In the genomic region with DNA sequence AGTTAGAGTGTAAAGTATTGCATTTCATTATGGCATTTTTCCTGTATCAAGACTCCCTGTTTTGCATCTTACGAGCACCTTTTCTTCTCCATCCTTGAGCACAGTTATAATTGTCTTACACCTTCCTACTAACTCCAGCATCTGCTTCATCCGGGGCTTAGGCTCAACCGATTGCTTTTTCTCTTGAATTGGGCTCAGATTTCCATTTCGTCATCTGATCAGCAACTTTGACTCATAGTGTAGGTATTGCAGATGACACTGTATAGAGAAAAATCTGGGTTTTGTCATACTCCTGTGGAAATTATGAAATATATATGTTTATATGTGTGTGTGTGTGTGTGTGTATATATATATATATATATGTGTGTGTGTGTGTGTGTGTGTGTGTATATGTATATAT, we compare ENCODE assay signal across 11 mouse cellular contexts.
"Had no signal": no experiment of that assay in that cellular context is flagged by ENCODE, and none has a peak within 500 bp of the region (broad histone marks: within the 10 kb centered on the region; RNA-seq: fewer than 3 reads in every experiment).

No protein-coding gene starts in this region.

- DNase-seq: retina, postnatal 1 day; right cerebral cortex, adult 18-20 months; right cerebral cortex, postnatal 14 days; right cerebral cortex, postnatal 25 days; right cerebral cortex, postnatal 4 days; thymus, adult 18-20 months; thymus, adult 2 months; thymus, postnatal 14 days; thymus, postnatal 25 days; thymus, postnatal 36 days; thymus, postnatal 4 days had no signal
